Mouse (Mus musculus): ENCODE measurements at regions not wholly inside any gene's neighbourhood (a gene's known extent, or its start where the extent isn't known, plus 50 kb on each side); places are given as distances from the start of the nearest gene placed in this dataset.
A peak's percentile ranks its signal among the peaks of the same experiment; 100 is the strongest.

DNA sequence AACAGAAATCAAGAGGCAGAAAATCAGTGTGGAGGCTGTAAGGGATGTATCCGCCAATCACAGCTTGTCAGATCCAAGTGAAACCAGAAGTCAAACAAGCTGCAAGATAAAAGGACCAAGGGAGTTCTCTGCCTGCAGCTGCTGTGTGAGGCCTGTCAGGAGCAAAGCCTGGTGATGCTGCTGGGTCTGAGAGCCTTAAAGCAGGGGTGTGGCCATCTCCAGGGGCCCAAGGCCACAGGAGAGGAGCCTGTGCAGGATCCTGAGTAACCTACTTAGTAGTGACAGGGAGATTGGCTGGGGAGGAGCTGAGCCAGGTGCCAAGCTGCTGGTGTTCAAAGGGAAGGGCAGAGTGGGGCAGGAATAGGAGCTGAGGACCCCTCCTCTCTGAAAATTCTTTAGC, 418.8 kb downstream of the Matn1 start:
- TF ChIP-seq CTCF (IDR thresholded peaks at IDR 0.05; ENCODE audit: control insufficient read depth, insufficient read depth, low read length) (no peak), POLR2A (IDR thresholded peaks at IDR 0.05; ENCODE audit: borderline replicate concordance, control insufficient read depth, low read depth, low read length) (no peak)
- Histone ChIP-seq H3K4me1 (ENCODE audit: control insufficient read depth, insufficient read depth, low read length) (no peaks in the 10 kb centered on the region), H3K27ac (ENCODE audit: control insufficient read depth, insufficient read depth, low read depth, low read length, poor library complexity) (no peak overlapping the region), H3K4me3 (replicated peaks; ENCODE audit: control insufficient read depth, low read depth, low read length) (no peak overlapping the region)
- 77% methylated on average over 1 of the region's 1 CpGs for WGBS

DNA sequence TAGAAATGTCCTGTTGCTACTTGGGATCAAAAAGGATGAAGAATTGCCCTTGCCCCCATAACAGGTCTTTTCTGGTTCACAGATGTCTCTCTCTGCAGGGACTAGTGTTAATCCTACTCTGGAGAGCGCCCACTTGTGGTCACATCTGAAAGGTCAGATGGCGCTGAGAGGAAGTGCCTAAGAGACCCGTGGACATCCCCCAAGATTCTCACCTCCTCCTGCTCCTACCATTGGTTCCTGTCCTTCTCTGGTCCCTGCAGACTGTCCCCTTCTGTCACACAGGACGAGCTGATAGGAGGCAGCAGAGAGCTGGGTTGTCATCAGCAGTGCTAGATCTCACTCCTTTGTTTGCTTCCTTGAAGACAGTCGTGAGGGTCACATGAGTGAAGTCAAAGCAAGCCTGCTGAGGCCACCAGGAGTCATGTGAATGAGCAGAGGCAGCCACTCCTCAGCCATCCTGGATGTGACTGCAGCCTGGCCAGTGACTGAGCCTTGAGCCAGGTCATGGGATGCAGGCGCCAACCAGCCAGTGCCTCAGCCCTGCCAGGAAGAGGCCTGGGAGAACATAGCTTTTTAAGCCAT, 420.6 kb downstream of the Matn1 start:
- H3K4me1 ChIP-seq (ENCODE audit: control insufficient read depth, insufficient read depth, low read length): no peaks in the 10 kb centered on the region
- H3K4me3 ChIP-seq (replicated peaks; ENCODE audit: control insufficient read depth, low read depth, low read length): no peak overlapping the region
- 23% methylated on average over 6 of the region's 6 CpGs for WGBS
- H3K27ac ChIP-seq (ENCODE audit: control insufficient read depth, insufficient read depth, low read depth, low read length, poor library complexity): no peak overlapping the region
- TF ChIP-seq POLR2A (IDR thresholded peaks at IDR 0.05; ENCODE audit: borderline replicate concordance, control insufficient read depth, low read depth, low read length): no peak
- TF ChIP-seq CTCF (IDR thresholded peaks at IDR 0.05; ENCODE audit: control insufficient read depth, insufficient read depth, low read length): peak; percentile 47

DNA sequence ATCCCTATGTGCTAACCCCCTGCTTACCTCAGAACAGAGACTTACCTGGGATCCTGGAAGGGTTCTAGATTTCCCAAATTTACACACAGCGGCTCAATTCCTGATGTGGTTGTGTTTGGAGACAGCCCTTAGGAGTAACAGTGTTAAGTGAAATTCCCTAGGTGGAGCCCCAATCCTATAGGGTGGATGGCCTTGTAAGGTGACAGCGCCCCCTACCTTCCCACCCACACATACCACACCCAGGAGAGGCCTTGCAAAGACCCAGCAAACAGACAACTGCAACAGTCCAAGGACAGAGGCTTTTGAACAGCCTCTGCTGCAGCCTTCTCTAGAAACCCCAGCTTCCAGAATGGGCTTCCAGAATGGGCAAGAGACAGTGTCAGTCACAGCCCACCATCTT, 421.8 kb downstream of the Matn1 start:
- 72% methylated on average over 2 of the region's 2 CpGs for WGBS
- H3K4me1 ChIP-seq (ENCODE audit: control insufficient read depth, insufficient read depth, low read length): no peaks in the 10 kb centered on the region
- no peak overlapping the region for H3K4me3 ChIP-seq (replicated peaks; ENCODE audit: control insufficient read depth, low read depth, low read length)
- no peak overlapping the region for H3K27ac ChIP-seq (ENCODE audit: control insufficient read depth, insufficient read depth, low read depth, low read length, poor library complexity)
- no peak for TF ChIP-seq POLR2A (IDR thresholded peaks at IDR 0.05; ENCODE audit: borderline replicate concordance, control insufficient read depth, low read depth, low read length)
- TF ChIP-seq CTCF (IDR thresholded peaks at IDR 0.05; ENCODE audit: control insufficient read depth, insufficient read depth, low read length): no peak

DNA sequence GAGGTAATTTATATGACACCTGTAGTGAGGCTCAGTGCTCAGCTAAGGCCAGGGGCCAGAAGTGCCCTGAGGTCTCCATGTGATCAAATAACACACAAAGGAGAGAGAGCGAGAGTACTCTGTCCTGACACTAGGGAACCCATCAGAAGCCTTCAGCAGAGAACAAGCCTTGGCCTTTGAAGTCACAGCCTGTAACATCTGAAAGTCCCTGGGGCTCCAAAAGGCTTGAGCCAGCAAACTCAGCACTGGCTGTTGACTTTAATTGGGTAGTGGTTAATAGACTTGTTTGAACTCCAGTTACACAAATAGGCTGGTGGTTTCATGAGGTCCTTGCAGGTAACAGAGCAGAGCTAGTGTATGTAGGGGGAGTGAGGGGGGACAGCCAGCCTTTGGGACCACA, 422.5 kb downstream of the Matn1 start:
- Histone ChIP-seq H3K4me1 (ENCODE audit: control insufficient read depth, insufficient read depth, low read length) (no peaks in the 10 kb centered on the region), H3K27ac (ENCODE audit: control insufficient read depth, insufficient read depth, low read depth, low read length, poor library complexity) (no peak overlapping the region), H3K4me3 (replicated peaks; ENCODE audit: control insufficient read depth, low read depth, low read length) (no peak overlapping the region)
- TF ChIP-seq CTCF (IDR thresholded peaks at IDR 0.05; ENCODE audit: control insufficient read depth, insufficient read depth, low read length) (no peak), POLR2A (IDR thresholded peaks at IDR 0.05; ENCODE audit: borderline replicate concordance, control insufficient read depth, low read depth, low read length) (no peak)
- 93% methylated on average over 1 of the region's 1 CpGs for WGBS

DNA sequence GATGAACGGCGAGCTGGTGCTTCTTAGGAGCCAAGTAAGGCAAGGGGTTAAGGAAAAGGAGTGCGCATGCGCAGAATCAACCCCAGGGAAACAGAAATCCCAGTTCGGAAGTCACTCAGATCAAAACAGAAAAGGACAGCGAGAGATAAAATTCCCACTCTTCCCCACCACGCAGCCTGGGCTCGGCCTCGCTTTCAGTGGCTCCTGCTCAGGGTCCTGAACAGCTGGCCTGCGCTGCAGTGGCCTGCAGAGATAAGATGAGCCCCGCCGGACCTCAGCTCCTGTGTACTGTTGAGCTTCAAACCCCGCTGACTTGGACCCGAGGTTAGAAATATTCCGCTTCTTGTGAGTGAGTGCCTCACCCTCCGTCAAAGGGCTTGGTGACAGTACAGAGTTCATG, 428.3 kb downstream of the Matn1 start:
- 78% methylated on average over 16 of the region's 16 CpGs for WGBS
- Histone ChIP-seq H3K27ac (ENCODE audit: control insufficient read depth, insufficient read depth, low read depth, low read length, poor library complexity) (no peak overlapping the region), H3K4me3 (replicated peaks; ENCODE audit: control insufficient read depth, low read depth, low read length) (no peak overlapping the region), H3K4me1 (ENCODE audit: control insufficient read depth, insufficient read depth, low read length) (no peaks in the 10 kb centered on the region)
- TF ChIP-seq CTCF (IDR thresholded peaks at IDR 0.05; ENCODE audit: control insufficient read depth, insufficient read depth, low read length): no peak
- TF ChIP-seq POLR2A (IDR thresholded peaks at IDR 0.05; ENCODE audit: borderline replicate concordance, control insufficient read depth, low read depth, low read length): no peak

- H3K27ac ChIP-seq (ENCODE audit: control insufficient read depth, insufficient read depth, low read depth, low read length, poor library complexity): no peak overlapping the region
- TF ChIP-seq POLR2A (IDR thresholded peaks at IDR 0.05; ENCODE audit: borderline replicate concordance, control insufficient read depth, low read depth, low read length): no peak
- TF ChIP-seq CTCF (IDR thresholded peaks at IDR 0.05; ENCODE audit: control insufficient read depth, insufficient read depth, low read length): no peak
- H3K4me1 ChIP-seq (ENCODE audit: control insufficient read depth, insufficient read depth, low read length): no peaks in the 10 kb centered on the region
- no peak overlapping the region for H3K4me3 ChIP-seq (replicated peaks; ENCODE audit: control insufficient read depth, low read depth, low read length)
- 76% methylated on average over 3 of the region's 3 CpGs for WGBS
These were observed 429.0 kb downstream of the Matn1 start for GRCm38 (mm10) chr4:131373172-131373571.

- TF ChIP-seq CTCF (IDR thresholded peaks at IDR 0.05; ENCODE audit: control insufficient read depth, insufficient read depth, low read length) (0 out of 2 replicates have a peak, but pooled peaks have one; percentile 4), POLR2A (IDR thresholded peaks at IDR 0.05; ENCODE audit: borderline replicate concordance, control insufficient read depth, low read depth, low read length) (no peak)
- Histone ChIP-seq H3K4me3 (replicated peaks; ENCODE audit: control insufficient read depth, low read depth, low read length) (no peak overlapping the region), H3K27ac (ENCODE audit: control insufficient read depth, insufficient read depth, low read depth, low read length, poor library complexity) (no peak overlapping the region), H3K4me1 (ENCODE audit: control insufficient read depth, insufficient read depth, low read length) (no peaks in the 10 kb centered on the region)
- 81% methylated on average over 6 of the region's 6 CpGs for WGBS
These were observed 430.5 kb downstream of the Matn1 start for GRCm38 (mm10) chr4:131374527-131375290.

- WGBS: 69% methylated on average over 9 of the region's 9 CpGs
- no peak overlapping the region for H3K27ac ChIP-seq (ENCODE audit: control insufficient read depth, insufficient read depth, low read depth, low read length, poor library complexity)
- H3K4me1 ChIP-seq (ENCODE audit: control insufficient read depth, insufficient read depth, low read length): no peaks in the 10 kb centered on the region
- TF ChIP-seq CTCF (IDR thresholded peaks at IDR 0.05; ENCODE audit: control insufficient read depth, insufficient read depth, low read length) (no peak), POLR2A (IDR thresholded peaks at IDR 0.05; ENCODE audit: borderline replicate concordance, control insufficient read depth, low read depth, low read length) (no peak)
- no peak overlapping the region for H3K4me3 ChIP-seq (replicated peaks; ENCODE audit: control insufficient read depth, low read depth, low read length)
These were observed 436.9 kb downstream of the Matn1 start for GRCm38 (mm10) chr4:131381063-131381462.

All from bone marrow, adult 2 months (tissue).